In the genomic region with DNA sequence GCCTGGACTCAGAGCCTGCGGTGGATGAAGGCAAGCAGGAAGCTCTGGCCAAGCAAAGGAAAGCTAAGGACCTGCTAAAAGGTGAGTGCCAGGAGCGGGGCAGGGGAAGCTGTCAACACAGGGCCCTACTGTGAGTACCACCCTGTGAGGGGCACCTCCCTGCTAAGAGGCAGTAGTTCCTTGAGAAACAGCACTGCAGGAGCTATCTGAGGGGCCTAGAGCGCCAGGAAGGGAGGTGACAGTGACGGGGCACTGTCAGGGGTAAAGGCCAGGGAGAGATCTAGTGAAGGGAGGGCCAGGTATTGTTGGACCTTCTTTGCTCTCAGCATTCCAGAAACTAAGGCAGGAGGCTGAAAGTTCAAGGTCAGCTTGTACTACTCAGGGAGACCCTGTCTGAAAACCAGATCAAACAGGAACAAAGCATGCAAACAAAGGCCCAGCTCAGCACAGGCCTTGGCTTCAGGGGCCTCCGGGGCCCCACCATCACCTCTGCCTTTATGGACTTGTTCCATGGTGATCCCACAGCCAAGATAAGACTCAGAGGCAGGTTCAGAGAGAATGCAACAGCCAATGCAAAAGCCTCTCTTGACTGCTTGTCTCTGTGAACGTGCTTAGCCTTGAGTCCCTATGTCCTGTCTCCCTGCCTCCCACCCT, we compare ENCODE assay signal across 19 mouse cellular contexts. TPM values are rescaled to one million over a fixed set of nuclear protein-coding genes. Genes with fewer than 3 reads are reported as not detected.
DNase-seq lines count a peak whose midpoint lies in the region; ATAC-seq and TF ChIP-seq lines count a peak whose summit lies in the region.
"Had no signal": no experiment of that assay in that cellular context is flagged by ENCODE, and none has a peak within 500 bp of the region (broad histone marks: within the 10 kb centered on the region; RNA-seq: fewer than 3 reads in every experiment).

No protein-coding gene starts in this region.

- peak overlapping the region; percentile 67 for H3K27ac ChIP-seq in heart, embryonic 13.5 days (replicated peaks)
- H3K27ac ChIP-seq in midbrain, embryonic 10.5 days (replicated peaks): peak overlapping the region; percentile 63; the same call in 1 of the 2 replicates
- no peak overlapping the region for H3K27ac ChIP-seq in midbrain, postnatal 0 days (ENCODE audit: low read depth, low read length)
- peak overlapping the region; percentile 55 for H3K27ac ChIP-seq in intestine, postnatal 0 days (ENCODE audit: low read depth, low read length)
- H3K27ac ChIP-seq: hindbrain, embryonic 14.5 days; liver, embryonic 15.5 days had no signal

- H3K36me3 ChIP-seq in heart, embryonic 13.5 days: peaks cover 73% of the 10 kb centered on the region
- H3K36me3 ChIP-seq in midbrain, embryonic 10.5 days: no peaks in the 10 kb centered on the region
- no peaks in the 10 kb centered on the region for H3K36me3 ChIP-seq in midbrain, postnatal 0 days (ENCODE audit: insufficient read depth, low read length)
- no peaks in the 10 kb centered on the region for H3K36me3 ChIP-seq in intestine, postnatal 0 days (ENCODE audit: control insufficient read depth, insufficient read depth)
- H3K36me3 ChIP-seq: liver, embryonic 15.5 days had no signal

- no peaks in the 10 kb centered on the region for H3K27me3 ChIP-seq in heart, embryonic 13.5 days (replicated peaks)
- no peaks in the 10 kb centered on the region; the same call in 1 of the 2 replicates for H3K27me3 ChIP-seq in midbrain, embryonic 10.5 days (ENCODE audit: low read depth, poor library complexity, severe bottlenecking)
- no peaks in the 10 kb centered on the region for H3K27me3 ChIP-seq in midbrain, postnatal 0 days (ENCODE audit: insufficient read depth, low read length)
- no peaks in the 10 kb centered on the region for H3K27me3 ChIP-seq in intestine, postnatal 0 days (replicated peaks; ENCODE audit: control insufficient read depth, insufficient read depth, low read length)
- H3K27me3 ChIP-seq: liver, embryonic 15.5 days had no signal

- no peak overlapping the region for H3K4me3 ChIP-seq in heart, embryonic 13.5 days
- H3K4me3 ChIP-seq in midbrain, embryonic 10.5 days: no peak overlapping the region
- H3K4me3 ChIP-seq in midbrain, postnatal 0 days (ENCODE audit: low read depth, low read length): no peak overlapping the region
- no peak overlapping the region for H3K4me3 ChIP-seq in intestine, postnatal 0 days (ENCODE audit: low read depth, low read length)
- H3K4me3 ChIP-seq: liver, embryonic 15.5 days had no signal

- H3K9me3 ChIP-seq in heart, embryonic 13.5 days: no peaks in the 10 kb centered on the region
- H3K9me3 ChIP-seq in midbrain, embryonic 10.5 days (replicated peaks): no peaks in the 10 kb centered on the region
- H3K9me3 ChIP-seq in midbrain, postnatal 0 days (ENCODE audit: low read length): no peaks in the 10 kb centered on the region
- H3K9me3 ChIP-seq in intestine, postnatal 0 days (ENCODE audit: control insufficient read depth): no peaks in the 10 kb centered on the region
- H3K9me3 ChIP-seq: liver, embryonic 15.5 days had no signal

- WGBS in heart, embryonic 13.5 days: 47% methylated on average over 6 of the region's 6 CpGs
- 78% methylated on average over 6 of the region's 6 CpGs for WGBS in midbrain, embryonic 10.5 days
- WGBS in midbrain, postnatal 0 days: 77% methylated on average over 6 of the region's 6 CpGs
- WGBS in intestine, postnatal 0 days: 36% methylated on average over 6 of the region's 6 CpGs

- H3K4me1 ChIP-seq in heart, embryonic 13.5 days: peaks cover 24% of the 10 kb centered on the region
- peaks cover 13% of the 10 kb centered on the region for H3K4me1 ChIP-seq in midbrain, embryonic 10.5 days
- H3K4me1 ChIP-seq in midbrain, postnatal 0 days (ENCODE audit: insufficient read depth, low read length): no peaks in the 10 kb centered on the region
- H3K4me1 ChIP-seq in intestine, postnatal 0 days (replicated peaks; ENCODE audit: control insufficient read depth, insufficient read depth, low read length): peaks cover 6% of the 10 kb centered on the region; the same call in 1 of the 2 replicates

- H3K9ac ChIP-seq in heart, embryonic 13.5 days: peak overlapping the region; percentile 61
- H3K9ac ChIP-seq in midbrain, postnatal 0 days (replicated peaks; ENCODE audit: low read length, poor library complexity, severe bottlenecking): no peak overlapping the region
- H3K9ac ChIP-seq in intestine, postnatal 0 days (ENCODE audit: low read depth, low read length): no peak overlapping the region
- H3K9ac ChIP-seq: hindbrain, embryonic 14.5 days; liver, embryonic 15.5 days had no signal

- DNase-seq in heart, postnatal 4 days: no peak
- no peak for DNase-seq in midbrain, embryonic 10.5 days (ENCODE audit: low spot score)
- DNase-seq in midbrain, postnatal 0 days (ENCODE audit: low spot score): no peak
- no peak for DNase-seq in left cerebral cortex, adult 8-10 months (ENCODE audit: low spot score in 2 of 2)
- no peak for DNase-seq in ovary, postnatal 10 days (ENCODE audit: low spot score)
- DNase-seq: adrenal gland, adult 2 months; embryo, embryonic 11 days; gastrocnemius, postnatal 36 days; kidney, adult 2 months; kidney, postnatal 4 days; thymus, postnatal 4 days had no signal

- H3K4me2 ChIP-seq in heart, embryonic 13.5 days: no peak overlapping the region
- H3K4me2 ChIP-seq in midbrain, postnatal 0 days (ENCODE audit: low read depth, low read length, poor library complexity, severe bottlenecking): no peak overlapping the region
- no peak overlapping the region for H3K4me2 ChIP-seq in intestine, postnatal 0 days (replicated peaks; ENCODE audit: low read depth)
- H3K4me2 ChIP-seq: hindbrain, embryonic 14.5 days; liver, embryonic 15.5 days had no signal

- TF ChIP-seq CTCF in midbrain, postnatal 0 days (IDR thresholded peaks at IDR 0.05): no peak
- TF ChIP-seq CTCF in intestine, postnatal 0 days (IDR thresholded peaks at IDR 0.05; ENCODE audit: low read depth): no peak

- no peak for ATAC-seq in heart, embryonic 13.5 days (ENCODE audit: extremely low read depth, insufficient number of reproducible peaks, low FRiP score, low TSS enrichment)
- no peak for ATAC-seq in midbrain, postnatal 0 days (ENCODE audit: low FRiP score)
- ATAC-seq in intestine, postnatal 0 days: peak; percentile 80
- ATAC-seq: forebrain, embryonic 14.5 days had no signal

RNA-seq across cellular contexts. Expression of a gene that starts 20.4 kb away (rescaled TPM):
- 0.05 and 0.11 TPM in 2 replicates for polyA plus RNA-seq in heart, embryonic 13.5 days (2015; fragmentation: Nextera tagmentation; extraction: Ambion mirVana)
- total RNA-seq in heart, postnatal 4 days (2021): under 1 TPM in 1 of 2 experiments, not detected in 1; 0.33 TPM
- polyA plus RNA-seq in midbrain, embryonic 10.5 days (2016; fragmentation: Nextera tagmentation; extraction: Ambion mirVana): 0.05 TPM in 1 of 2 replicates, not detected in the other
- total RNA-seq in midbrain, postnatal 0 days (2014; rRNA removed): 0.14 and 0.33 TPM in 2 replicates
- 0.06 and 0.10 TPM in 2 replicates for polyA plus RNA-seq in midbrain, postnatal 0 days (2015; fragmentation: Nextera tagmentation; extraction: Ambion mirVana)
- polyA plus RNA-seq in intestine, postnatal 0 days (2015; fragmentation: Nextera tagmentation; extraction: Ambion mirVana): 0.59 and 1.0 TPM in 2 replicates
- total RNA-seq in left cerebral cortex, adult 8-10 months (2022): under 1 TPM in 3 of 4 experiments, not detected in 1; 0.20 to 0.32 (median 0.26) TPM
- total RNA-seq: layer of hippocampus, postnatal 10 days; MEL had no signal
- polyA plus RNA-seq: adrenal gland, adult 2 months; forebrain, embryonic 14.5 days; hindbrain, embryonic 14.5 days; neural tube, embryonic 14.5 days had no signal

RNA-seq across cellular contexts. Expression of a gene that starts 36.8 kb away (rescaled TPM):
- 21.4 and 23.5 TPM in 2 replicates for polyA plus RNA-seq in heart, embryonic 13.5 days (2015; fragmentation: Nextera tagmentation; extraction: Ambion mirVana)
- total RNA-seq in heart, postnatal 4 days (2021): 10 to 100 TPM; 95.9 to 96.8 TPM
- 0.05 and 0.09 TPM in 2 replicates for polyA plus RNA-seq in midbrain, embryonic 10.5 days (2016; fragmentation: Nextera tagmentation; extraction: Ambion mirVana)
- 0.16 and 0.33 TPM in 2 replicates for total RNA-seq in midbrain, postnatal 0 days (2014; rRNA removed)
- 0.16 and 0.26 TPM in 2 replicates for polyA plus RNA-seq in midbrain, postnatal 0 days (2015; fragmentation: Nextera tagmentation; extraction: Ambion mirVana)
- 0.86 and 1.0 TPM in 2 replicates for polyA plus RNA-seq in intestine, postnatal 0 days (2015; fragmentation: Nextera tagmentation; extraction: Ambion mirVana)
- under 1 TPM; 0.48 to 0.95 (median 0.65) TPM for total RNA-seq in left cerebral cortex, adult 8-10 months (2022)

Comparison
In these comparisons a context has a peak if more than half of its experiments do, and no peak if none do; other contexts are left out.
1. RNA of a gene that starts 36.8 kb away (polyA plus RNA-seq): 21.4 to 23.5 TPM in heart, embryonic 13.5 days; 0.86 to 1.0 TPM in intestine, postnatal 0 days, 0.16 to 0.26 TPM in midbrain, postnatal 0 days and 0.05 to 0.09 TPM in midbrain, embryonic 10.5 days; every median in the first group is over 10 times any median in the second.